Mouse (Mus musculus) T-helper 2 cell (primary cell): ENCODE measurements around the gene Rarb.

ENCODE experiments used
- in situ Hi-C: fragments of 300-600 bp; cut with MboI, MseI; formaldehyde crosslinking; loops from one replicate; pipeline ENCODE4 v1.15.1; 2025; ENCODE audit warnings: high pct_unique_total_duplicates

The Rarb gene

DNA sequence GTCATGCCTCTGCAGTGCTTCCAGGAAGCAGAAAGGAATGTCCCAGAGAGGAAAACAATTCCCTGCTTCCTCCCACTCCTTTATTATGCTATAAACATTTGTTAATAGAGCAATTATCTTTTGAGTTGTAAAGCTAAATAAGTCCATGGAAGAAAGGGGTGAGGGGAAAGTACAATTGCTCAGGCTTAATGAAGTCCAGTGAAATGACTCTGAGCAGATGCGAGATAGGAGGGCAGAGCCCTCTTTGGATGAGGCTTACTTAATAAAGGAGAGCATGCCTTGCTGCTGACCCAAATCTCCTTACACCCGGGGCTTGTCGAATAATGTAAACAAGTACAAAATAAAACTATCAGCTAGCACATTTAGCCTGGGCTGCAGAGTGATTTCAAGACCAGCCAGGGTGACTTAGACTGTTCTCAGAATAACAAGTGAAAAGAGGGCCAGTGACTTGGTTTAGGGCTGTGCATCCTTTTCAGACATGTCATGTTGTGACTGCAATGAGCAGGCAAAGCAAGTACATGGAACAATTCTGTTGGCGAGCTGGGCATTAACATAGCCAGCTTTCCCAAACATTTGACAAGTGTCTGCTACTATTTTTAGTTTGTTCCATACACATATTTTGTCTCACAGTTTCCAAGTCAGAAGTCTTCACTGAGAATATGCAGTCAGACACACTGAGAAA is 83.5 kb downstream of the Rarb start:
- in situ Hi-C loops, result no loop called here

DNA sequence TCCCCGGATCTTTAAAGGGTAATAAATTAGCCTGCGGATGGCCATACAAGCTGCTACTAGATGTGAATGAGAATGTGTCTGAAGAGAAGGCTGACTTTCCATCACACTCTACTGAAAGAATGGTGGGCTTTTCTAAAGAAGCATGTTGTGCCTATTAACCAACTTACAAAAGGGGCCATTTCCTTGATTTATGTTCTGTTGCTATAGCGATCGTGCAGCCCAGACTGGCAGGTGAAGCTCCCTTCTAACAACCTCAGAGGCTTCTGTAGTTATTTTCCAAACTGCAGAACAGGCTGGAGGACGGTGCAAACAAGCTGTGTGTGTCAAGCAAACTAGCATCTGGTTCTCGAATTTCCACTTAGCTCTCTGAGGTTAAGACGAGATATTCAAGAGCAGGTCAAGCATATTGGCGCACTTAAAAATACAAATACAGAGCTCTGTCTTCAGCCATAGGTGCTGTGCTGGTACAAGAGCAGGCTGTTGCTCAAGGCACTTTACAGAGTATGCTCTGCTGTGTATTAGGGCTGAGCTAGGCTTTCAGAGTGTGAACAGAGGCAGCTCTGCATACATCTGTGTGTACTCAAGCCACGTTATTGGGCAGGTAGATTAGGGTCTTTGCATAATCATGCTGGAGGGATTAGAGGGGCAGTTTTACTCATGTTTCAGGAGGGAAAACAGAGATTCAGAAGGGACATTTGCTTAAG is 85.2 kb downstream of the Rarb start:
- in situ Hi-C loops, result no loop called here

GRCm38 (mm10) chr14:16732054-16732453 is 86.9 kb downstream of the Rarb start:
- in situ Hi-C loops, result no loop called here

DNA sequence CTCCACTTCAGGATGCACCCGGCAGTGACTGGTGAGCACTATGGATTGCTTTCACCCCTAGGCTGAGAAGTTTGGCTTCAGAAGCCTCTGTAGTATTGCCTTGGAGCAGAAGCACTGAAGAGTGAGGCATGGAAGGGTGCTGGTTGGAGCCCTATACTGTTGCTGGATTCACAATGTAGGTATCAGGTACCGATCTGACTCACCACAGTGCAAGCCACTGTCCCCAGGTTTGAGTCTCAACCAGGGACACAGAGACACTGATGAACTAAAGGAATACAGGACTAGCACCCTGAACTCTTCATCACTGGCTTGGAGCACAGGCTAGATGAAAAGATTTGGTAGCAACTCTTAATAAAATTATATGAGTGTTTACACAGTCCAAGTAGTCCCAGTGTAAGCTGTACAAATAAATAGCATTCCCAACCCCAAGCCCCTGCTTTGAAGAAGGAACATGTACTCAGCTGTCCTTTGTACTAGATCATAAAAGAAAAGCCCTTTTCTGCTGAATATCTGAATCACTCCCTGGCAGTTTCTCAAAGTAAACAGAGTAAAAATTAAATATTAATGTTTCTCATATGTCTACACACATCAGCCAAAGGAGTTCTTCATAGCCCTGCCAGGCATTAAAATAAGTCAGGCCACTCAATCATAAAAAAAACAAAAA is 90.6 kb downstream of the Rarb start:
- in situ Hi-C loops, result no loop called here

- in situ Hi-C loops, result no loop called here
Observed at GRCm38 (mm10) chr14:16723991-16724390, 95.0 kb downstream of the Rarb start.

GRCm38 (mm10) chr14:16717821-16718220 is 101.1 kb downstream of the Rarb start:
- in situ Hi-C loops, result no loop called here

- in situ Hi-C loops, result no loop called here
Observed at GRCm38 (mm10) chr14:16714344-16714955, 104.5 kb downstream of the Rarb start.

DNA sequence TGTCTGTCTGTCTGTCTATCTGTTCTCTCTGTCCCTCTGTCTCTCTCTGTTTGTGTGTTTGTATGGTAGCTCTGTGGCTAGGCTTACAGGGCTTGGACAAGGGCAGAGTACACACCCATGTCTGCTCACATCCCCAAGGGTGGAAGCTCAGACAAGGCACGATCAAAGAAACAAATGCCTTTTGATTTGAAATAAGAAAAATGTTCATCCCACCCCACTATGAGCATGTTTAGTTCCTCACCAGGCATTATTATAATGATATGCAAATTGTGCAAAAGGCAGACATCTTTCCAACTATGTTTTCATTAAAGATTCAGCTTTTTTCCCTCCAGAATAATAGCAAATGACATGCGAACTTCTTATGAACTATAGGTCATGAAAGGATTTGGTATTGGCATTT is 105.2 kb downstream of the Rarb start:
- in situ Hi-C loops, result no loop called here

- in situ Hi-C loops, result no loop called here
Observed at GRCm38 (mm10) chr14:16699228-16699627, 119.7 kb downstream of the Rarb start.

- in situ Hi-C loops, result no loop called here
Observed at GRCm38 (mm10) chr14:16695453-16696120, 123.4 kb downstream of the Rarb start.

GRCm38 (mm10) chr14:16678335-16678734 is 140.6 kb downstream of the Rarb start:
- in situ Hi-C loops, result no loop called here

- in situ Hi-C loops, result no loop called here
Observed at GRCm38 (mm10) chr14:16677081-16677480, 141.9 kb downstream of the Rarb start.

DNA sequence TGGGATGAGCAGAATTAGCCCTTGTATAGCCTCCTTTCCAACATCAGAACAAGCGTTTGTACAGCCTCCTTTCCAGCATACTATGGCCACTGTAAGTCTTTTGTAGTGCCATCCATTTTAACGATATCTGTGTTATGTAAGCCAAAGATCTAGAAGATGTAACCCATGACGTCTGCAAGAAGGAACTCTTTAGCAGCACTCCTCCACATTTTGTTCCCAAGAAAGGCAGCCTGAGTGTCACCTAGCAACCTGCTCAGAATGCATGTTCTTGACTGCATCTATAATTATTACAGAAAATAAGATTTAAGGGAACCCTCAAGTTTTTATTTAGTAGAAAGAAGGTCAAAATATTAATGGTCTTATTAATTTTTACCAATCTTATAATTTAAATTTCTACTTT is 148.4 kb downstream of the Rarb start:
- in situ Hi-C loops, result no loop called here

DNA sequence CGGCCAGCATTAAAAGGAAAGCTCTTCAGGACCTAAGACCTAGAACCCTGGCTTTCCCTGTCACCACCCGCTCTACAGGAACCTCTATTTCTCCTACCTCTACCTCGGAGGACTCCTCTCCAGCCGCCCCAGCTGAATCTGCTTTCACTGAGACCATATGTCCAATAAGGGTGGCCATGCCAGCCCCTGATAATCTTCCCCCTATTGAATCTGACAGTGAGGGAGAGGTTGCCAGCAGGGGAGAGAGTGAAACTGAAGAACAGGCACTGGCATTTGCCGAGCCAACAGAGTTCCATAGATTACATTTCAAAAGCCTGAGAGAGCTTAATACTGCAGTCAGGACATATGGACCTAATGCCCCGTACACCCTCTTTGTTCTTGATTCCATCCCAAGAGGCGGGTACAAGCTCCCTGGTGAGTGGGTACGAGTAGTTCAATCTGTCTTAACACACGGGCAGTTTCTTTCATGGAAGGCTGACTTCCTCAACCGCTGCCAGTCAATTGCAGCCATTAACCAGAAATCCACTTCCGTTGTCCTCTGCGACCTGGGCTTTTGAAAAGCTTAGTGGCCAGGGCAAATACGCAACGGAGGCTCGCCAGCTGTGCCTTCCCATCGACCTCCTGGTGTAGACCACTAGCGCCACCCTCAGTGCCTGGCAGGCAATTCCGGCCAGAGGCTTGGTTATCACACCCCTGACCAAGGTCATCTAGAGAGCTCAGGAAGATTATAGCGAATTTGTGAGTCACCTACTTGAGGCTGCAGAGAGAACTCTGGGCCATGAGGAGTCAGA is 179.6 kb downstream of the Rarb start:
- in situ Hi-C loops, result no loop called here

DNA sequence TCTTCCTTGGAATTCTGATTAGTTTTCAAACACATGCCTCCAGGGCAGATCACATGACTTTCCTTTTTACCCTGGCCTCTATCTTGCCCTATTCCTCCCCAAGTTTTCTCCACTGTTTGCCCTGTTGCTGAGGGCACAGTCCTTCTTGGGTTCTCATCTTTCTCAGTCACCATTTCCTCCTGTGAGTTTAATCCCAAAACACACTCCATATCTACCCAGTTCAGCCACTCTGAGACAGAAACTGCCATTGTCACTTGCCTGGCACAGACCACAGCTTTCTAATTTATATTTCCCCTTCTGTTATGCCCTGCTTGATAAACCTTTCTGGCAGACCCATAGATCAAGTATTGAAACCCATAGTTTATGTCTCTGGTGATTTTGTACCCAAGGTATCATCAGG is 205.0 kb downstream of the Rarb start:
- in situ Hi-C loops, result no loop called here

- in situ Hi-C loops, result no loop called here
Observed at GRCm38 (mm10) chr14:16605480-16605879, 213.5 kb downstream of the Rarb start.

DNA sequence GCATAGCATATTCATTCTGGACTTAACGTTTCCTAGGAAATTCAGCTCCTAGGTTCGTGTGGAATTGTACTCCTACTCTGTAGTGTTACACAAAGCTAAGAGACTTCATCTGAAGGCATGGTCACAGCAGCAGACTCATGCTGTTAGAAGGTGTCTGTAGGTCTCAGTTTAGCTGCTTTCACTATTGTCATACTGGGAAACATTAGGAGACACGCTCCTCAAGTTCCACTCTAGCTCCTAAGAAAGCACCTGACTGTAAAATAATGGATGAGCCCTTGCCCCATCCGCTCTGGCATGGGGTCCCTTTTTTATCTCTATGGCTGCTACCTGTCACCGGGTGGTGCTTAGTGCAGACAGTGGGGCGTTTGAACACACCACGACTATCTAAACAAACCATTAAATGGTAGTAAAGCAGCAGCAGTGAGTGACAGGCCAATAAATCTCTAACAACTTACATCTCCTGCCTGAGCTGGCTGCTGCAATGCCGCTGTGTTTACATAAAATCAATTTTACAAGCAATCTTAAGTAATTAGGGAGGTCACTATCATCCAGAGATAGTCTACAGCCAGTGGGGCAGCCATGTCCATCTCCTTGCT is 214.4 kb downstream of the Rarb start:
- in situ Hi-C loops, result loop anchor here (5.0 kb wide), 1 partner anchor 38 kb away; no protein-coding TSS in a partner anchor

GRCm38 (mm10) chr14:16603040-16603590 is 215.8 kb downstream of the Rarb start:
- in situ Hi-C loops, result loop anchor here (5.0 kb wide), 1 partner anchor 39 kb away; no protein-coding TSS in a partner anchor

DNA sequence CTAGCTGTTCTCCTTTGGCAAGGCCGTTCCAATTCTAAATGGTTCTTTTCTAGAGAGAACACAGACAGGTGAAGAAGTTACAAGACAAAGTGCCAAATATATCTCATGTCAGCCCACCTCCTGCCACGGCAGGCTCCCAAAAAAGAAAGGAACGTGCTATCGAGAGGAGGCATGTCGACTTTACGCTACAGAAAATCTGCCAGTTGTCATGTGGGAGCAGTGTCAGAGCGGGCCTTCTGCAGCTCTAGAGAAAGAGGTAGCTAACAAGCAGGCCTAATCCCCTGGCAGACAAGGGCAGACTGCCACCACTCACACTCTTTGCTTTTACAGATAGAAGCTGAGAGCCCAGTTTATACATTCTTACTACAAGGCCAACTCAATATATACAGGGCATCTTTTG is 219.7 kb downstream of the Rarb start:
- in situ Hi-C loops, result no loop called here

- in situ Hi-C loops, result no loop called here
Observed at GRCm38 (mm10) chr14:16598074-16598501, 220.9 kb downstream of the Rarb start.
